Mouse (Mus musculus): ENCODE data around the gene Pccb. TPM values are rescaled to one million over a fixed set of nuclear protein-coding genes. Genes with fewer than 3 reads are reported as not detected.

The Pccb gene
- polyA plus RNA-seq, 1 experiment from 2014 or later = 25.4 TPM

DNA sequence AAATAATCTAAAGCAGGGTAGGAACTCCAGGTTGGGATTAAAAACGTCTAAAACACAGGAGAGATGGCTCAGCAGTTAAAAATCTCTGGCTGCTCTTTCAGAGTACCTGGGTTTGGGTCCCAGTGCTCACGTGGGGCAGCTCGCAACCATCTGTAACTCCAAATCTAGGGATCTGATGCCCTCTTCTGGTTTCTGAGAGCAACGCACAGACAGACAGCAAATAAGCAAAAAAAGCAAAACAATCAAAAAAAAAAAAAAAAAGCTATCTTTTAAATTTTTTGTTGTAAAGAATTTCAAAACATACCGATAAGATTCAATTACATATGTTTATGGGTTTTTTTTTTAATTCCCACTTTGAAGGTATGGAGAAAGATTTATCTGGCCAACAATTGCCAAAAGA lies 31.4 kb downstream of the Pccb start:
- Histone ChIP-seq H3K4me2 (ENCODE audit: low read depth, low read length) (no peak overlapping the region), H3K9me3 (ENCODE audit: control insufficient read depth, low read length) (no peaks in the 10 kb centered on the region; the same call in 1 of the 2 replicates)
- WGBS = 92% methylated on average over 5 of the region's 5 CpGs

DNA sequence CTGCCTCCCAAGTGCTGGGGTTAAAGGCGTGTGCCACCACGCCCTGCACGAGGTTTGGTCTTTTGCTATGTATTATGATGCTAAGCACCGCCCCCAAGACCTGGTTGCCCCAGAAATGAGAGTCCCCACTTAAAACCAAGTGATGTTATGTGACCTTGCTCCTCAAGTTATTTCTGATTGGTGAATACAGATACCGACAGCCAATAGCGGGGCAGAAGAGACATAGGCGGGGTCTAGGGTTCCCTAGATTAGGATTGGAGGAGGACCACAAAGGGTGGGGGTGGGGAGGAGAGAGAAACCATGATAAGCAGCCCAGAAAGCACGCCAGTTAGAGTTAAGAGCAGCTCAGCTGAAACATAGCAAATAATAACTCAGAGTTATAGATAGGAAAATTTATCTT lies 31.9 kb downstream of the Pccb start:
- WGBS = 97% methylated on average over 8 of the region's 8 CpGs
- no peaks in the 10 kb centered on the region for H3K4me1 ChIP-seq (ENCODE audit: control insufficient read depth, insufficient read depth, low read length)
- no peaks in the 10 kb centered on the region; the same call in 1 of the 2 replicates for H3K9me3 ChIP-seq (ENCODE audit: control insufficient read depth, low read length)
- H3K4me2 ChIP-seq (ENCODE audit: low read depth, low read length) = no peak overlapping the region
- H3K36me3 ChIP-seq (ENCODE audit: control insufficient read depth, insufficient read depth, low read length) = no peaks in the 10 kb centered on the region
- no peak overlapping the region for H3K9ac ChIP-seq (replicated peaks; ENCODE audit: low read depth, low read length)
- H3K27ac ChIP-seq (ENCODE audit: low read depth, low read length) = no peak overlapping the region
- no peaks in the 10 kb centered on the region for H3K27me3 ChIP-seq (ENCODE audit: control insufficient read depth, insufficient read depth, low read length)
- ATAC-seq (ENCODE audit: low read depth) = no peak
- H3K4me3 ChIP-seq (ENCODE audit: low read depth, low read length) = no peak overlapping the region

More for the DNA sequence above, 31.4 kb downstream of the Pccb start:
- no peaks in the 10 kb centered on the region for H3K36me3 ChIP-seq (ENCODE audit: control insufficient read depth, insufficient read depth, low read length)
- H3K27me3 ChIP-seq (ENCODE audit: control insufficient read depth, insufficient read depth, low read length) = no peaks in the 10 kb centered on the region
- H3K27ac ChIP-seq (ENCODE audit: low read depth, low read length) = no peak overlapping the region
- no peak for ATAC-seq (ENCODE audit: low read depth)
- H3K9ac ChIP-seq (replicated peaks; ENCODE audit: low read depth, low read length) = no peak overlapping the region
- no peak overlapping the region for H3K4me3 ChIP-seq (ENCODE audit: low read depth, low read length)
- H3K4me1 ChIP-seq (ENCODE audit: control insufficient read depth, insufficient read depth, low read length) = no peaks in the 10 kb centered on the region

DNA sequence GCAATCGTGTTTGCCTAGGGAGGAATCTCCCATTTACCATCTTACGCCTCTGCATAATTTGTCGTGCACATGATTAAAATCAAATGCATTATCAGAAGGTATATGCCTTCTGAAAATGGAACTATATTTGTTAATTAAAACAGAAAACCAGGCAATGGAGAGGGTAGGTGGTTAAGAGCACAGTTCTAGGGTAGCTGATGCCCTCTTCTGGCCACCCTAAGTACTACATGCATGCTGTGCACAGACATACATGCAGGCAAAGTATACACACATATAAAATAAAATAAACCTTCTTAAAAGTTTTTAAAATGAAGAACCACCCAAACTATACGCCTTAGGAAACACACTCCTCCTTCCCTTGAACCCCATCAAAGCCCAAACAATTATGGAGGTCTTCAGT lies 32.6 kb downstream of the Pccb start:
- Histone ChIP-seq H3K9me3 (ENCODE audit: control insufficient read depth, low read length) (no peaks in the 10 kb centered on the region; the same call in 1 of the 2 replicates), H3K4me1 (ENCODE audit: control insufficient read depth, insufficient read depth, low read length) (no peaks in the 10 kb centered on the region), H3K4me3 (ENCODE audit: low read depth, low read length) (no peak overlapping the region), H3K27me3 (ENCODE audit: control insufficient read depth, insufficient read depth, low read length) (no peaks in the 10 kb centered on the region), H3K27ac (ENCODE audit: low read depth, low read length) (no peak overlapping the region), H3K36me3 (ENCODE audit: control insufficient read depth, insufficient read depth, low read length) (no peaks in the 10 kb centered on the region), H3K4me2 (ENCODE audit: low read depth, low read length) (no peak overlapping the region), H3K9ac (replicated peaks; ENCODE audit: low read depth, low read length) (no peak overlapping the region)
- 93% methylated on average over 4 of the region's 4 CpGs for WGBS
- no peak for ATAC-seq (ENCODE audit: low read depth)

DNA sequence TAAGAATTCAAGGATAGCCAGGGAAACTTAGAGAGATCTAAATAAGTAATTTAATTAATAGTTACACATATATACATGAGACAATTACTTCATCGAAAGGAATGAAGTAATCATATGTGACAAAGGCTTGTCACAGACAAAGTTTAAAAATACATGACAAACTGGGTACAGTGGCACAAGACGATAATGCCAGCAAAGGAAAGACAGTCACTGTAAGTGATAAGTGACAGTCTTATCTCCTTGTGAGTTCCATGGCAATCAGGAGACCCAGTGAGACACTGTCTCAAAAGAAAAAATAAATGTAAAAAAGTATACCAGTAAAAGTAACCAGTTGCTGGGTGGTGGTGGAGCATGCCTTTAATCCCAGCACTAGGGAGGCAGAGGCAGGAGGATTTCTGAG lies 37.6 kb downstream of the Pccb start:
- 98% methylated on average over 2 of the region's 2 CpGs for WGBS
- Histone ChIP-seq H3K27me3 (ENCODE audit: control insufficient read depth, insufficient read depth, low read length) (no peaks in the 10 kb centered on the region), H3K27ac (ENCODE audit: low read depth, low read length) (no peak overlapping the region), H3K4me2 (ENCODE audit: low read depth, low read length) (no peak overlapping the region), H3K9me3 (ENCODE audit: control insufficient read depth, low read length) (no peaks in the 10 kb centered on the region), H3K9ac (replicated peaks; ENCODE audit: low read depth, low read length) (no peak overlapping the region), H3K4me3 (ENCODE audit: low read depth, low read length) (no peak overlapping the region), H3K36me3 (ENCODE audit: control insufficient read depth, insufficient read depth, low read length) (0 out of 2 replicates have a peak, but pooled peaks cover 5% of the 10 kb centered on the region), H3K4me1 (ENCODE audit: control insufficient read depth, insufficient read depth, low read length) (no peaks in the 10 kb centered on the region)
- no peak for ATAC-seq (ENCODE audit: low read depth)

DNA sequence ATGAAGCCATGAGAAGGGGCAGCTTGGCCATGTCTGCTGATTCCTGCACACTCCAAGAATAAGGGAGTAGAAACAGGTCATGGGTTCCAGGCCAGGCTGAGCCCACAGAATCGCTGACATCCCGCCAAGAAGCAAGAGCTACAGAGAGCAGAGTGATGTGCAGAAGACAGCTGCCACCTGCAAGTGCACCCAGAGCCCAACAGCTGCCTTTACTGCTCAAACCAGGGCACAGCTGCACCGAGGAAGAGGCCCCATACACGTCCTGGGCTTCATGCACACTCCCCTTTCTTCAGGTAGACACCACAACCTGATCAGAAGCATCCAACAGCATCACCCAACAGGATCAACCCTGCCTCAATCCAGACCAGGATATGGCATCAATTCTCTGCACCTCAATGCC lies 40.8 kb downstream of the Pccb start:
- Histone ChIP-seq H3K4me1 (ENCODE audit: control insufficient read depth, insufficient read depth, low read length) (no peaks in the 10 kb centered on the region), H3K9me3 (ENCODE audit: control insufficient read depth, low read length) (peaks cover 4% of the 10 kb centered on the region; the same call in 1 of the 2 replicates), H3K36me3 (ENCODE audit: control insufficient read depth, insufficient read depth, low read length) (0 out of 2 replicates have a peak, but pooled peaks cover 9% of the 10 kb centered on the region), H3K9ac (replicated peaks; ENCODE audit: low read depth, low read length) (no peak overlapping the region), H3K4me2 (ENCODE audit: low read depth, low read length) (no peak overlapping the region), H3K27ac (ENCODE audit: low read depth, low read length) (no peak overlapping the region), H3K27me3 (ENCODE audit: control insufficient read depth, insufficient read depth, low read length) (no peaks in the 10 kb centered on the region), H3K4me3 (ENCODE audit: low read depth, low read length) (no peak overlapping the region)
- WGBS = 90% methylated on average over 4 of the region's 4 CpGs
- no peak for ATAC-seq (ENCODE audit: low read depth)

DNA sequence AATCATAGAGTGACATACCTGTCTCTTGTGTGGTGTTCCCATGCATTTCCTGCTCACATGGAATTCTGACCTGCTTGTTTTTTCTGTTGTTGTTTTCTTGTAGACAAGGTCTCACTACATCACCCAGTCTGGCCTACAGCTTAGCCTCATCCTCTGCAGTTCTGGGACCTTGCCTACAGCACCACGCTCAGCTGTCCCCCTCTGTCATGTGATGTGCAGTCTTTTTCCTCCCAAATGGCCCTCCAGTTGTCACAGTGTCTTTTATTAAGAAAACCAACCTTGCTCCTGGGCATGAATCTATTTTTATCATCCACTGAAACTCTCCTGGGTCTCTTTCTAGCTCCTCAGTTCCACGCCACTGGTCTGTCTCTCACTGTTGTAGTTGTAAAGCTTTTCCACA lies 42.5 kb downstream of the Pccb start:
- H3K4me3 ChIP-seq (ENCODE audit: low read depth, low read length) = no peak overlapping the region

DNA sequence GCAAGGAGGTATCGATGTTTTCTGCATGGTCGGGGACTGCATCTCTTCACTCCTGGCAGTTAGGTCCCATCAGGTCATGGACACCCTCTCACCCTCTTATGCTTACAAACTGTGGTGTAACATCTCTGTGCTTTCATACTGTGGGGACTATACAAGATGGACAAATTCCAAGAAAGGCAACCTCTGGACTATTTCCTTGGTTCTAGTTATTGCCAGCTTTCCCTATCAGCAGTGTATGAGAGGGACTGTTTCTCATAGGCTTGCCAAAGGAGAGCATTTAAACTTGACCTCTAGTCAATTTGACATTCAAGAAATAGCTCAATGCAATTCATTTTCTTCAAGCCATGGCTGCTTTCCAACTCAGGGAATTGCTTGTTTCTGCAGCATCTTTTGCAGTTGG lies 43.4 kb downstream of the Pccb start:
- no peak for ATAC-seq (ENCODE audit: low read depth)
- no peaks in the 10 kb centered on the region for H3K27me3 ChIP-seq (ENCODE audit: control insufficient read depth, insufficient read depth, low read length)
- H3K9me3 ChIP-seq (ENCODE audit: control insufficient read depth, low read length) = peaks cover 4% of the 10 kb centered on the region; the same call in 1 of the 2 replicates
- no peak overlapping the region for H3K27ac ChIP-seq (ENCODE audit: low read depth, low read length)
- 0 out of 2 replicates have a peak, but pooled peaks cover 9% of the 10 kb centered on the region for H3K36me3 ChIP-seq (ENCODE audit: control insufficient read depth, insufficient read depth, low read length)
- 99% methylated on average over 2 of the region's 2 CpGs for WGBS
- no peaks in the 10 kb centered on the region for H3K4me1 ChIP-seq (ENCODE audit: control insufficient read depth, insufficient read depth, low read length)
- no peak overlapping the region for H3K4me3 ChIP-seq (ENCODE audit: low read depth, low read length)
- no peak overlapping the region for H3K4me2 ChIP-seq (ENCODE audit: low read depth, low read length)
- H3K9ac ChIP-seq (replicated peaks; ENCODE audit: low read depth, low read length) = no peak overlapping the region

More for the DNA sequence above, 42.5 kb downstream of the Pccb start:
- 0 out of 2 replicates have a peak, but pooled peaks cover 9% of the 10 kb centered on the region for H3K36me3 ChIP-seq (ENCODE audit: control insufficient read depth, insufficient read depth, low read length)
- H3K9ac ChIP-seq (replicated peaks; ENCODE audit: low read depth, low read length) = no peak overlapping the region
- no peak overlapping the region for H3K4me2 ChIP-seq (ENCODE audit: low read depth, low read length)
- H3K4me1 ChIP-seq (ENCODE audit: control insufficient read depth, insufficient read depth, low read length) = no peaks in the 10 kb centered on the region
- 74% methylated on average over 2 of the region's 2 CpGs for WGBS
- H3K27ac ChIP-seq (ENCODE audit: low read depth, low read length) = no peak overlapping the region
- no peaks in the 10 kb centered on the region for H3K27me3 ChIP-seq (ENCODE audit: control insufficient read depth, insufficient read depth, low read length)
- no peak for ATAC-seq (ENCODE audit: low read depth)
- H3K9me3 ChIP-seq (ENCODE audit: control insufficient read depth, low read length) = peaks cover 4% of the 10 kb centered on the region; the same call in 1 of the 2 replicates

DNA sequence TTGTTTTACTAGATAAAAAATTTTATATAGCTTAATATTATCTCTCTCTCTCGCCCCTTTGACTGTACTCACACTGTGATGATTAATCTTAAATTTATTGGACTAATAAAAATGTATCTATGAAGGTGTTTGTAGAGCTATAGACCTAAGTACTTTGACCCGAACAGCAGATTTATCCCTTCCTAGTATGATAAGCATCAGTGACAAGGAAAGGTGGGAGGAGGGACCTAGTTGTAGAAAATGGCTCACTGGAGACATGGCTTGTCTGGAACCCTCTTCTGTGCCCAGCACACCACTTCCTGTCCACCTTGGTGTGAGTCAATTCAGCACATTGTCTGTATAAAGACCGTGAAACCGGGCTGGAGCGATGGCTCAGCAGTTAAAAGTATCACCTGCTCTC lies 44.1 kb downstream of the Pccb start:
- H3K9me3 ChIP-seq (ENCODE audit: control insufficient read depth, low read length) = peaks cover 4% of the 10 kb centered on the region; the same call in 1 of the 2 replicates
- WGBS = 90% methylated on average over 5 of the region's 5 CpGs
- no peak for ATAC-seq (ENCODE audit: low read depth)
- H3K4me1 ChIP-seq (ENCODE audit: control insufficient read depth, insufficient read depth, low read length) = no peaks in the 10 kb centered on the region
- no peak overlapping the region for H3K27ac ChIP-seq (ENCODE audit: low read depth, low read length)
- H3K4me2 ChIP-seq (ENCODE audit: low read depth, low read length) = no peak overlapping the region
- 0 out of 2 replicates have a peak, but pooled peaks cover 9% of the 10 kb centered on the region for H3K36me3 ChIP-seq (ENCODE audit: control insufficient read depth, insufficient read depth, low read length)
- no peak overlapping the region for H3K4me3 ChIP-seq (ENCODE audit: low read depth, low read length)
- no peak overlapping the region for H3K9ac ChIP-seq (replicated peaks; ENCODE audit: low read depth, low read length)
- no peaks in the 10 kb centered on the region for H3K27me3 ChIP-seq (ENCODE audit: control insufficient read depth, insufficient read depth, low read length)

DNA sequence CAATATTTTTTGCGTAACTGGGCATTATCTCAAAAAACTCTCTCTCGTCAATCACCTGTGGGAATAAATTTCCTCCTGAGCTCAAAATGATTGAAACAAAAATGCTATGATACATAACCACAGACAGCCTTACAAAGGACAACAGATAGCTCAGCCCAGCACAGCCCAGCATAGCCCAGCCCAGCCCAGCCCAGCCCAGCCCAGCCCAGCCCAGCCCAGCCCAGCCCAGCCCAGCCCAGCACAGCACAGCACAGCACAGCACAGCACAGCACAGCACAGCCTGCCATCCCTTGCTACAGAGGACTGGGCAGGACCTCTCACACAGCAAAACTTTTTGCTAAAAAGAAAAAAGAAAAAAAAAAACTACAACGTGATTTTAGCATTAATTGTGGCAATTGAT lies 46.8 kb downstream of the Pccb start:
- Histone ChIP-seq H3K4me1 (ENCODE audit: control insufficient read depth, insufficient read depth, low read length) (no peaks in the 10 kb centered on the region), H3K27me3 (ENCODE audit: control insufficient read depth, insufficient read depth, low read length) (no peaks in the 10 kb centered on the region), H3K4me2 (ENCODE audit: low read depth, low read length) (no peak overlapping the region), H3K9me3 (ENCODE audit: control insufficient read depth, low read length) (peaks cover 4% of the 10 kb centered on the region; the same call in 1 of the 2 replicates), H3K36me3 (ENCODE audit: control insufficient read depth, insufficient read depth, low read length) (peaks cover 4% of the 10 kb centered on the region; the same call in 1 of the 2 replicates), H3K9ac (replicated peaks; ENCODE audit: low read depth, low read length) (no peak overlapping the region), H3K27ac (ENCODE audit: low read depth, low read length) (no peak overlapping the region), H3K4me3 (ENCODE audit: low read depth, low read length) (no peak overlapping the region)
- WGBS = 99% methylated on average over 3 of the region's 3 CpGs
- ATAC-seq (ENCODE audit: low read depth) = no peak

All from neural tube, embryonic 14.5 days (tissue).